Mouse (Mus musculus) forelimb bud, embryonic 11.5 days (tissue): ENCODE measurements around the gene Hes3.

Experiments used
- DNase-seq: peaks from one replicate; pipeline ENCODE4 v3.0.0-alpha.2; 2012; ENCODE audit warnings: low read depth, low spot score

Gene Hes3

DNA sequence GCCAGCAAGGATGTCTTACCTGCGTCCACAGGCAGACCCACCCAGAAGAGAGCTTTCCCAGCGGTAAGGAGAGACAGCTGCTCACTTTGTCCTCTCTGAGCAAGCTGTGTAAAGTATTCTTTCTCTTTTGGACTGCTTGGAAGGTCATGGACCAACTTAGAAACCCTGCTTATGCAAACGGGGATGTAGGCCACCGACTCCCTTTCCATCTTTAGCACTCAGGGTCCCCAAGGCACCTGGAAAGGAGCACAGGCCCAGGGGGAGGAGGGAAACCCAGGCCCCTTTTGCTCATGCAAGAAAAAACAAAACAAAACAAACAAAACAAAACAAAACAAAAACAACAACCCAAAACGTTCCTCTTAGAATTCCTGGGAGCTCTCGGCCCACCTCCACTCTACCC, at the start of gene Hes3:
Hes3 (minus strand) TSS at position 101 of the 400 bp plus-strand sequence.
- DNase-seq, result no peak

DNA sequence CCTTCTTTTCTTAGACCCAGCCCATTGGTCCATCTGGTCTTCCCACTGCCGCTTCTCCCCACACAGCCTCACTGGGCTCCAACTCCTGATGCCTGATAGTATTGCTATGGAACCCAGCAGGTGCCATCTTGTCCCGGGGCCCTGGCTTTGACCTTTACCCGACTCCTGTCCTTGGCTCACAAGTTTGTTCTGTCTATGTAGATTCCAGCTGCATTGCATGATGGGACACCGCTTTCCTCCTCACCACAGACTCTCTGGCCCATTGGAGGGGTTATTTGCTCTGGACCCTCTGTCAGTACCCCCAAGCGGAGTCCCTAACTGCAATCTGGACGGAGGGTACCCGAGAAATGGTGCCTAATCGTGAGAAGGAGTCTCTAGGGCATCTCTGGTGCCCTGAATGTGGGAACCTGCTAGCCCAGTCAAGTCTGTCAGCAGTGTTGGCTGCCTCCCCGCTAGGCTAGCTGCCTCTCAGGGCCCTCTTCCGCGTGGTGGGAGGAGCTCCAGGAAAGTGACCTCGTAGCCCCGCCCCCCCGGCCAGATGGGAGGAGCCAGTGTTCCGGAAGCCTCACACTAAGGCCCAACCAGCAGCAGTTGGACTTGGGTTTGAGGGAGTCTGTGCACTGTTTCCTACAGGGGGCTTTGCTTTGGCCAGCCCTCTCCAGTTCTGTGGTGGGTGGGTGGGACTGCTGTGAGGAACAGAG, 49.3 kb upstream of the Hes3 start:
- no peak for DNase-seq

DNA sequence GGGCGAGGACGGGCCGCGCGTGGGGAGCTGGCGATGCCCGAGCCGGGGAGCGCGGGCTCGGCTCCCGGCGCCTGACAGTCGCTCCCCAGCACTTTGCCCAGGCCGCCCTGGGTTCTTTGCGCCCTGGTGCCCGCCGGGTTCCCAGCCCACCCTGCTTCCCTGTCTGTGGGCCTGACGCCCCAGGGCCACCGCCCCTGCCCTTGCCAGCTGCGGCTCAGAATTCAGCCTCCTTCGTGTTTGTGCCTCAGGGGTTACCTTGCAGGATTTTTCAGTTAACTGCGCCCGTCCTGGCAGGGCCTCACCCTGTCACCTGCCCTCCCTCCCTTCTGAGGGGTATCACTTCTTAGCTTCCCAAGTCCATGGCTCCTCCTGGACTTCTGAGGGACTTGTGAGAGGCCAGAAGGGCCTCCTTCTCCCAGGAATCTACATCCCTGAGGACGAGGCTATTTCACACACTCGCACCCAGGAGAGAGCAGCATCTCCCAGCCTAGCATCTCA, 47.9 kb upstream of the Hes3 start:
- no peak for DNase-seq

DNA sequence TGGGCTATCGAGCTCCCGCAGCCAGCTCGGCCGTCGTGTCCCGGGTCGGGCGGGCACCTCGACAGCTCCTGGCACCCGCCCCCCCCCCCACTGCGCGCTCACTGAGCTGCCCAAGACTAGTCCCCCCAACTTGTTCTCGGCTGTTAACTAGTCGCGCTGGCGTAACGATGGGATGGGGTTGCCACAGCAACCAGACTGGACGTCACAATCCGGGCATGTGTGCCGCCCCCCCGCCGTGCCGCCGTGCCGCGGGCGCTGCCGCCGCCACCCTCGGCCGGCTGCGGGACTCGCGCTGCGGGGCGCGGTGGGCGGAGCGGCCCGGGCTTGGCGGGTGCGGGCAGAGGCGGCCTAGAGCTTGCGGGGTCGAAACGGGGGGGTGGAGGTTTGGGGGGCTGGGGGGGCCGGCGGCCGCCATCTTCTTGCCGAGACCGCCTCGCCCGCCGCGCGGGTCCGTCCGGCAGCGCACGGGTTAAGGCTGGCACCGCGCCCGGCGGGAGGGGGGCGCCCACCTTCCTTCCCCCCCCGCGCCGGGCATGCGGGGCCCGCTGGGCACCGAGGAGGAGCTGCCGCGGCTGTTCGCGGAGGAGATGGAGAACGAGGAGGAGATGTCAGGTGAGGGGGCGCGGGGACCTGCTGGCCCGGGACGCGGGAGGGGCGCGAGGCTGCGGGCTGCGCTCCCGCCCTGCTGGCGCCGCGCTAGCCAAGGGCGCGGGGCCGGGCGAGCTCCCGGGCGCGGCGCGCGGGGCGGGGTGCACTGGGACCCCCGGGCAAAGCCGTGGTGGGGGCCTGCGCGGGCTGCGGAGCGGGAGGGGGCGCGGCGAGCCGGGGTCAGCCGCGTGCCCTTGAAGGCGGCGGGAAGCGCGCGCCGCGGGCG, 47.2 kb upstream of the Hes3 start, which contains the start of gene Chd5:
Chd5 (plus strand) TSS at position 233 of the 874 bp plus-strand sequence.
- DNase-seq, result no peak

DNA sequence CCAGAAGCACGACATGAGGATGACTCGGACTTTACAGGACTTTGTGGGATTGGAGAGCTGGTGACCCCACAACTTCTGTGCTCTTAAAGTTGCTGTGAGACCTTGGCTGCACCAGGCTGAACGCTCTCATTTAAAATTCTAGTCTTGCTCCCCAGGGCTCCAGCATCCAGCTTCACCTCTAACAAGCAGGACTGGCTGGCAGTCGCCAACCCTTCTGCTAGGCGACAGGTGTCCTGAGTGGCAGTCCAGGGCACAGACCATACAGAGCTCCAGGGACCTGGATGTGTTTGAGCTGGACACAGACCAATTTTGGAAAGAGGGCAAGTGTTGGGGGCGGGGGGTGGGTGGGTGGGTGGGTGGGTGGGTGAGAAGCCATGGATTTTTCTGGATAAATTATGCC, 46.3 kb upstream of the Hes3 start:
- DNase-seq, result no peak

DNA sequence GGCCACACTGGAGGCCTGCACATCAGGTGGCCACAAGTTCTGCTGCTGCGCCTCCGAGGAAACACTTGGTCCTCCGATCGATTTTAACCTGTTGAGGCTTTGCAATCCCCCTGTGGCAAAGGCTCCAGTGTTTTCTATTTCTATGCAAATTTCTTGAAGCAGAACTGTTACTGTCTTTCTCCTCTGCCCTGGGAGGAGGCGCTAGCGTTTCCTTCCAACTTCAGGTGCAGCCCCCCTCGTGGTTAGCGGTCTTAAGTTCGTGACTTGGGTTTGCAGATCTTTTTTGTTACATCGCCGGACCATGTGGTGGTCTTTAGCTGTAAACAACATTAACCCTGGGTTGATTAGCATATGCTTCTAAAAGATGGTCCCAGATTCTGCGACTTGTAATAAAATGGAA, 42.1 kb upstream of the Hes3 start:
- DNase-seq, result no peak

DNA sequence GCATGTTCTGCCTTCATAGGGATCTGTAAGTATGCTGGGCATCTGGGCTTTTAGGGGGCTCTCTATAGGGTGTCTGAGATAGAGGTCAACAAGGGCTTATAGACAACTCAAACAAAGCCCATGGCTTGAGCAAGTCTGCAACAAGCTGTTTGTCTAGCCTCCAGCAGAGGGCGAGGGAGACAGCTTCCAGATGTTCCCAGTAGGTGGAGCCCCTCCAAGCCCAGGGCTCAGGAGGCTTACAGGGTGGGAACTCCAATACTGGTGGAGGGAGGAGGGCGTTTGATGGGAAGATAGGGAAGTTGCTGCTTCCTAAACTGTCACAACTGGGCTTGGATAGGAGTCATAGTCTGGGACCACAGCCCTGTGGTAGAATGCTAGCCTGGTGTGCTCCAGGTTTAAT, 41.5 kb upstream of the Hes3 start:
- peak; percentile 65 for DNase-seq

DNA sequence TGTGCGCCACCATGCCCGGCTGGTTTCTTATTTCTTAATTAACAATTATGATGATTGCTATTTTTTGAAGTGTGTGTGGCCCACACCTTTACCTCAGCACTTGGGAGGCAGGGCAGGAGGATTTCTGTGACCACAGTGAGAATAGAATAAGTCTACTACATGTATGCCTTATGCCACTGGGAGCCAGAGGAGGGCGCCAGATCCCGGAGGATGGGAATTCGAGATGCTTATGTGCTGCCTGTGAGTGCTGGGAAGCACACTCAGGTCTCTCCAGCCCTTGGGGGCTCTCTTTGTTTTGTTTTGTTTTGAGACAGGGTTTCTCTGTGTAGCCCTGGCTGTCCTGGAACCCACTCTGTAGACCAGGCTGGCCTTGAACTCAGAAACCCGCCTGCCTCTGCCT, 37.2 kb upstream of the Hes3 start:
- peak; percentile 46 for DNase-seq

DNA sequence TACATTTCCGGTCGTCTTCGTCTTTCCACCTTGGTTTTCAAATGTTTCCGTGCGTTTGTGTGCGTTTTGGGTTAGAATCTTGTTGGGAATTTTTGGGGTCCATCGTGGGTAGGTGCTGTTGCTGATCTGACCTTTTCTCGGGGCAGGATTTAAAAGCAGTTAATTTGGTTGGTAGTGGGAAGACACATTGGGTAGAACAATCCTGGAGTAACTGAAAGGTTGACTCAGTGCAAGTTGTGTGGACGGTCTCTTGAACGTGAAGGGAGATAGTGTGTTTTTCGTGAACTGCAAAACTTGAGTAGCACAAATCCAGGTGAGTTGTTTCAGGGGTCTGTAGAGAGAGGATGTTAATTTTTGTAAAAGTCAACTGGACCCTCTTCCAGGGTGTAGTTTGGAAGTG, 35.1 kb upstream of the Hes3 start:
- no peak for DNase-seq

DNA sequence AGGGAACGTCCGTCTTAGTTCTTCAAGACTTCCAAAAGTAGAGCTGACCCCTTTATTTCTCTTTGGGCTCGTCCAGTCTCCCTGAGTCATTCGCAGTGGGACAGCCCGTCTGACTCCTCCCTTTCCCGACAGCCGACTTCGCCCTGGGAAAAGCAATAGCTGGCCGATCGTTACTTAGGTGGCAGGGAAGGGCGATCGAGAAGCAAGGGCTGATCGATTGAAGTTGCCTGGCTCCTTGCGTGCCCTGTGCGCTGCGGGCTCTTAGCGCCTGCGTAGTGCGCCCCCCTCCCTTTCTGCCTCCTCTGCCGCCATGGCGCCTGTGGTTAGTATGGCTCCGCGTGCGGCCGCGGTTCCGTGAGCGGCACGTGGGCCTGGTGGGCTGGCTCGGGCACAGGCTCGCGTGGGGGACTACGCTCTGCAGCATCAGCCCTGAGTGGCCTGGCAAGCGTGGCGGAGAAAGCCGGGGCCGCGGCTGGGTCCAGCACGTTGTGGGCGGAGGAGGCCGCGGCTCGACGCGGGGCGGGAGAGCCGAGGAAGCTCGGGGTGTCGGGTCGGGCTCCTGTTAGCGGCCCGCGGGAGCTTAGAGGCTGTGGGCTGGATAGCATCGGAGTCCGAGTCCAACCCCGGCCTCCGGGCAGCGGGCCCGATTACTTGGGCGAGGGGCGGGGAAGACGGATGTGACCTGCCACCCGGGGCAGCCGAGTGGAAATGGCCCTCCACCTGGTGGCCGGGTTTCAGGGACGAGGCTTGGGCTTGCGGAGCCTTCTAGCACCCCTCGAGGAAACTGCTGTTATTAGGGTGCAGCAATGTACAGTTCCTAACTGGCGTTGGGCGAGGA, 34.3 kb upstream of the Hes3 start, which contains the start of gene Rpl22:
Rpl22 (plus strand) TSS at position 169 of the 838 bp plus-strand sequence.
- DNase-seq, result peak; percentile 98

DNA sequence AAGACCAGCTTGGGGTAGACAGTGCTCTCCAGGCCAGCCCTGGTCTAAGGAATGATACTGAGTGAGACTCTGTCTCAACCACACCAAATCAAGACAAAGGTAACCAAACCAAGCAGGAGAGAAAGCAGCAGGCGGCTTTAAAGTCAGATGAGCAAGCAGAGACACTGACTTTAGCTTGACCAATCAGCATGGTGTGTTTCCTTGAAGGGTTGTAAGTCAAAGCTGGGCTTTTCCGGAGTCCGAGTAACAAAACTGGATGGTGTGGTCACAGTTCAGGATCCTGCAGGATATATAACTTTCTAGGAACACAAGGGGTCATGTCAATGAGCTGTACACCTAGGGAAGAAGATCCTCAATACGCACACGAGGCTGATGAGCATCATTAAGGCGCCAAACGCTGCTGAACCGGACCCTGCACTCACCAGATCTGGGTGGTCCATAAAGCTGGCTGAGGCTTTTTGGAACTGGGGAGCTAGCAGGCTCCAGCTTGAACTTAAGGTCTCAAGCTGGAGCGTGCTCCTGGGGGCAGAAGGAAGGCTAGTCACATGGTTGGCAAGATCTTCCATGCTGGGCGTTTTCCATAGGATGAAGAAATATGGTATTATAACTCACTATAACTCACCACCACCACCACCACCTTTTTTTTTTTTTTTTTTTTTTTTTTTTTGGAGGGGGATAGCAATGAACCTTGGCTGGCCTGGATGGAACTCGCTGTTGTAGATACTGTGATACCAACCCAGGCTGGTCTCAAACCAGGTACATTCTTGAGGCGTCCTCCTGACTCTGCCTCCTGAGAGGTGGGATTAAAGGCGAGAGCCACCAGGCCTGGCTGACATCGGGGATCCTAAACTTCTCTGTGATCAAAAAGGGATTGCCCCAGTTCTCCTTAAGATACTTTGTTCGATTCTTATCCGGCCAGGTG, 33.4 kb upstream of the Hes3 start:
- DNase-seq, result no peak

DNA sequence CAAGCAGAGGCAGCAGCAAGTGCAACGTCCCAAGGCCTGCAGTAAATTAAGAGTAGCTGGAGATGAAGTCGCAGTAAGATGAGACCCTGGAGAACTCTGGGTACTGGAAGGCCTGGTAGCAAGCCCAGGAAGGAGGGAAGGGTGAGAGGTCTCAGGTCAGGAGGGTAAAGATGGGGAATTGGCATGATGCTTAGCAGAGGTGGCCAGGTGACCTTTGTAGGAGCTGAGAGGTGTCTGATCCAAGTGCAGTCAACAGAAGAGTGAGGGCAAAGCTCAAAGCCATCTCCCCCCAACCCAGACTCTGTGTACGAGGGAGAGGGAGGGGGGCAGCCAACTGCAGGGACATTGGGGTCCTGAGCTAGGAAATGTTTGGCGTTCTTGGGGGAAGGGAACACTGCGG, 30.0 kb upstream of the Hes3 start:
- DNase-seq, result no peak

DNA sequence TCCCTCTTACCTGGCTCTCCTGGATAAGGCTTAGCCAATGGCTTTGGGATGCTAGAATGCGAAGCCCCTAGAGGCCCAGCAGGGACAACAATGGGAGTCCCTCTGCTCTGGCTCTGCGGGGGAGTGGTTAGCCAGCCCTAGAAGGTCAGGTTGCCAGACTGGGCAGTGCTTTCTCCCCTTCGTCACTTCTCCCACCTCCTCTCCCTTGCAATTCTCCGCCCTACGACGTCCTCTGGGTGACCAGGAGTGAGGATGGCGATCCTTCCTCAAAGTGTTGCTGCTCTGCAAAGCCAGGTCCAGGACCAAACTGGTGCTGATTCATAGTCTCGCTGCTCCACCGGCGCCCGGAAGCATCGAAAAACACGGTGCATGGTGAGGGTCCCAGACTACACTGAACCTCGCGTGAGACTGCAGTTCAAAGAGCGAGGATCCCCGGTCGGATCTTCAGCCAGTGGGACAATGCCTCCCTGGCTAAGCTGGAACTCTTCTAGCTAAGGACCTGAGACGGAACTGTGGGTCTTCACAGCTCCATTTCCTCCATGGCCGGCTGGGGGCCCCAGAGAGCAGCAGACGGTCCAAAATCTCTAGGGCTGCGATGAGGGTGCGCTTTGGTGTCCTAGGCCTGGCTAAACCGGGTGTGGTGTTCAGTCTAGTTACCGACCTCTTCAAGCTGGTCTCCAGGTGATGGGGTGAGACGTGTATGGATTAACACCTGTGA, 27.2 kb upstream of the Hes3 start, which contains the start of gene Rnf207:
Rnf207 (minus strand) TSS at position 477 of the 718 bp plus-strand sequence.
- DNase-seq, result no peak

DNA sequence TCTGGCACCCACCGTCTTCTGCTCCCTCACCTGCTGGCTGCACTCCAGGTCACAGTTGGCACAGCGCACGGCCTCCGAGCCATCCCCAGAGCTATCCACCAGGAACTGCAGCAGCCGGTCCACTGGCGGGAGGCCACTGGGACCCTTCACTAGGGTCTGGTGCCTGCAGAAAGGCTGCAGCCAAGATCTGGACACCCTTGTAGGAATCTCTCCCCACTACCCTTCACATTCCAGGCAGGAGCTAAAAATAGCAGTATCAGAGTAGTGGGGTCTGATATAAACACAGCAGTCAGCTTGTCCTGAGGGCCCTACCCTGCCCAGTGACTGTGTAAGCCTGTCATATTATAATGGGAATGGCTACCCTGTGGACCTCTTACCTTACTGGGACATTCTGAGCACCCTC, 26.2 kb upstream of the Hes3 start:
- no peak for DNase-seq

DNA sequence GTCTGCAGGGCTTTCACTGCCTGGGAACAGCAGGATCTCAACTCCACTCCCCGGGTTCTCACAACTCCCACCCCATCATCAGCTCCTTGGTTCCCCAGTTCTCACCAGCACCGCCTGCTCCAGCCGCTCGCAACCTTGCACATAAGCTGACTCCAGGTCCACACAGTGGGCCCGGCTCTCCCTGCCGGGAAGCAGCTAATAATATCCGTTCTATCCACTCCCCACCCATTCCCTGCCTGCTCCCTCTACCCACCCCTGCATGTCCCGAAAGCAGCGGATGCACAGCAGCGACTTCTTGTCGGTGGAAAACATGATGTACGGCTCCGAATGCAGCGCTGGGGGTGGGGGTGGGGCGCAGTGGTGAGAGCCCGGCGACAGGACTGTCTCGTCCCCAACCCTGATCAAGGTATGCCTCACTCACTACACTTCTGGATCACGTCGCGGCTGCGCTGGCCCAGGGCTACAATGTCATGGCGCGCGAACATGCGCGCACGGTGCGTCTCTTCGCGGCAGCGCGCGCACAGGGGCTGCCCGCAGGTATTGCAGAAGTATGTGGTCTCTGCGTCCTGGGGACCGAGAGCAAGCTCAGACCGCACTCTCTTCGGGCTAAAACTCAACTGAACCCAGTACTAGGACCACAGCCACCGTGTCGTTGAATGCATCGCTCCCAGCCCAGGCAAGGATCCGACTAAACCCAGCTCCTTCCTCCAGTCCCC, 24.2 kb upstream of the Hes3 start:
- no peak for DNase-seq

DNA sequence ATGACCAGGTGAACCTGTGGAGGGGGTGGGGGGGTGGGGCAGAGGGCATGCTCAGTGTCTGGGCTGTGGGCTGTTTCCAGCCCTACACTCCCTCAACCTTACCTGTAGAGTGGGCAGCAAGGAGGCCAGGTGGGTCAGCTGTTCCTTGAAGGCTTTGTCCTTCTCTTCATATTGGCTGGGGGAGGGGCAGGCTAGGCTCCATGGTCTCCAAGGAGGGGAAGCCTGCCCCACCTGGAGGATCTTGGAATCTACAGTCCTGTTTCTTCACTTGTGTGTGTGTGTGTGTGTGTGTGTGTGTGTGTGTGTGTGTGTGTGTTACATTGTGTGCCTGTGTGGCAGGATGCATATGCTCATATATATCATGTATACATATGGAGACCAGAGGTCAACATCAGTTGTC, 22.5 kb upstream of the Hes3 start:
- no peak for DNase-seq

DNA sequence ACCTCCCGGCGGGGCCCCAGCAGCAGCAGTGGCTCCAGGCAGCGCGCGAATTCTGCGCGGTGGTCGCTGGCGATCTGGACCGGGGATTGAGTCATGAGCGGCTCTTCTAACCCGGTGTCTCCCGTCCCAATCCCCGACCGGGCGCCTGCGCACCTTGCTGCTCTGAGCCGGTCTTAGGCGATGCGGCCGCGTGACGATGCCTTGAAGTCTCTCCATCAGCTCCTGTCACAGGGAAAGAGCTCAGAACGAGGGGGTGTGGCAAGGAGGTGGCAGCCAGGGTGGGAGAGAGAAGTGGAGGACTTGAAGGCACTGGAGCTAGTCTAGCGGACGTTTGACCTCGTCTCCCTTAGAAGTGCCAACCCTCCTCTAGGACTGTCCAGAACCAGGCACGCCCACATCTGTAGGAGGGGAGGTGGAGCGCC, 21.8 kb upstream of the Hes3 start:
- DNase-seq, result no peak

DNA sequence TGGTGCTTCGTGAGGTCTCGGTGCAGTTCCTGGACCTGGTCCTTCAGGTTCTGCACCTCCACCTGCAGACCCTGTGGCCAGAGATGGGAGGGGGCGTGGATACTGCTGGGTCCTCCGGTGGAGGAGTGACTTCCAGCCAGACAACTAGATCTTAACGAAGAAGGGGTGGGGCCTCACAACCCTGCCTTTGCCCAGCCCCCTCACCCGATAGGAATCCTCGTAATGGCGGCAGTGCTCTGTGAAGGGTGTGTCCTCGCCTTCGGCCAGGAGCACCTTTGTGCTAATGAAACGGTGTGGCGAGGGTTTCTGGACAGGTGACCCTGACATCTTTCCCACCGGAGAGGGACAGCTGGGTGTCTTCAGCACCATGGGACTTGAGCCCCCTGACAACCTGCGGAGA, 20.7 kb upstream of the Hes3 start:
- DNase-seq, result no peak

DNA sequence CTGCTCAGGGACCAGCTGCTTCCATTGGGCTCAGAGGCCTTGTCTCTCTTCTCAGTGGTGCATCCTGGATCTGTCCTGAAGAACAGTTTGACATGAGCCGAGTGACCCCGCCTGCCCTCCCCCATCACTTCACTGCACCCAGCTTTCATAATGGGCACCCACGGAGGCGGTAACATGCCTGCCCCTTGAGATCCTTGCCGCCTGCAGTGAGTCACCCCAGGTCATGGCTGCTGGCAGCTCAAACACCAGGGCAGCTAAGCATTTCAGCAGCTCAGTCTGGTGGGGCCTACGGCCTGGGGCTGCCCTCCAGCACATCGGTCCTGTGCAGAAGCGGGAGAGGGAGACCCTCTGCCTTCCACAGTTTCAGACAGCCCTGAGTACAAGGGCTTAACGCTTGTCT, 16.1 kb upstream of the Hes3 start:
- DNase-seq, result no peak
